ENCODE assay signal across 9 mouse cellular contexts in the genomic region with DNA sequence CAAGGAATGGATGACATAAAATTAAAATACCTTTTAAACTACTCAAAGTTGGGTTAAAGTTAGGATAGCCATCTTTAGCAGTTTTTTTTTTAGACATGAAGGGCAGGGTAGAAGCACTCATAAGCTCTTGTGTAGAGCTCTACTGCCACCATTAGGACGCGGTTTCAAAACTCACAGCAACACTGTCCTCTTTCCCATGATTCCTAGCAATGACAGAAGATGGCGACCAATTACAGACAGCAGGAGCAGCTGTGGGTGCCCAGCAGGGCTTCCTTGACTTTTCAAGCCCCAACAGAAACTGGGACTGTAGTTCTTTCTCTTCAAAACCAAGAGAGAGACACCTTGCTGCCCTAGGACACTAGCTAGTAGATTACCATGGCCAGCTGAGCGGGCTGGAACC.
DNase-seq lines count a peak whose midpoint lies in the region; ATAC-seq and TF ChIP-seq lines count a peak whose summit lies in the region.
"Had no signal": no experiment of that assay in that cellular context is flagged by ENCODE, and none has a peak within 500 bp of the region (broad histone marks: within the 10 kb centered on the region; RNA-seq: fewer than 3 reads in every experiment).

No protein-coding gene starts in this region.

- no peaks in the 10 kb centered on the region for H3K79me2 ChIP-seq in macrophage (ENCODE audit: inconsistent target)

- no peaks in the 10 kb centered on the region for H3K27me3 ChIP-seq in lung, embryonic 15.5 days
- no peaks in the 10 kb centered on the region for H3K27me3 ChIP-seq in forebrain, postnatal 0 days (ENCODE audit: insufficient read depth, low read length)
- no peaks in the 10 kb centered on the region for H3K27me3 ChIP-seq in intestine, embryonic 15.5 days (replicated peaks)

- no peak overlapping the region for H3K9ac ChIP-seq in lung, embryonic 15.5 days
- peak overlapping the region; percentile 45 for H3K9ac ChIP-seq in forebrain, postnatal 0 days
- no peak overlapping the region for H3K9ac ChIP-seq in intestine, embryonic 15.5 days

- H3K4me1 ChIP-seq in lung, embryonic 15.5 days, result no peaks in the 10 kb centered on the region
- H3K4me1 ChIP-seq in forebrain, postnatal 0 days (ENCODE audit: insufficient read depth), result no peaks in the 10 kb centered on the region
- H3K4me1 ChIP-seq in intestine, embryonic 15.5 days (replicated peaks), result no peaks in the 10 kb centered on the region

- no peaks in the 10 kb centered on the region for H3K36me3 ChIP-seq in lung, embryonic 15.5 days
- no peaks in the 10 kb centered on the region; the same call in 1 of the 2 replicates for H3K36me3 ChIP-seq in forebrain, postnatal 0 days (ENCODE audit: insufficient read depth)
- no peaks in the 10 kb centered on the region for H3K36me3 ChIP-seq in intestine, embryonic 15.5 days
- H3K36me3 ChIP-seq in macrophage (ENCODE audit: inconsistent target), result no peaks in the 10 kb centered on the region

- no peak for ATAC-seq in lung, embryonic 15.5 days (ENCODE audit: borderline replicate concordance, extremely low read depth, low FRiP score, low TSS enrichment)
- peak; percentile 42; the same call in 1 of the 2 replicates for ATAC-seq in common myeloid progenitor, adult 5-6 weeks (replicated peaks; ENCODE audit: low read depth, poor library complexity, severe bottlenecking)
- peak; percentile 70; the same call in 1 of the 2 replicates for ATAC-seq in forebrain, postnatal 0 days
- ATAC-seq in intestine, embryonic 15.5 days, result no peak

- DNase-seq in lung, postnatal 10 days, result no peak
- peak; percentile 77 for DNase-seq in forebrain, postnatal 0 days
- DNase-seq in testis, postnatal 14 days (ENCODE audit: low spot score), result no peak
- DNase-seq in thymus, postnatal 14 days, result no peak

- H3K27ac ChIP-seq in lung, embryonic 15.5 days, result 0 out of 2 replicates have a peak overlapping the region, but pooled peaks have one; percentile 33
- peak overlapping the region; percentile 75 for H3K27ac ChIP-seq in forebrain, postnatal 0 days (ENCODE audit: low read depth, low read length)
- H3K27ac ChIP-seq in intestine, embryonic 15.5 days, result no peak overlapping the region
- H3K27ac ChIP-seq in macrophage, result peak overlapping the region; percentile 69

- peak overlapping the region; percentile 42 for H3K4me2 ChIP-seq in lung, embryonic 15.5 days
- peak overlapping the region; percentile 38 for H3K4me2 ChIP-seq in forebrain, postnatal 0 days (ENCODE audit: low read depth)
- peak overlapping the region; percentile 33 for H3K4me2 ChIP-seq in intestine, embryonic 15.5 days (replicated peaks)

- no peaks in the 10 kb centered on the region for H3K9me3 ChIP-seq in lung, embryonic 15.5 days
- no peaks in the 10 kb centered on the region for H3K9me3 ChIP-seq in forebrain, postnatal 0 days (ENCODE audit: low read length)
- no peaks in the 10 kb centered on the region for H3K9me3 ChIP-seq in intestine, embryonic 15.5 days

- H3K4me3 ChIP-seq in lung, embryonic 15.5 days, result peak overlapping the region; percentile 25
- H3K4me3 ChIP-seq in forebrain, postnatal 0 days (ENCODE audit: low read depth, low read length), result peak overlapping the region; percentile 19; the same call in 1 of the 2 replicates
- H3K4me3 ChIP-seq in intestine, embryonic 15.5 days (replicated peaks), result peak overlapping the region; percentile 24
- H3K4me3 ChIP-seq in macrophage (ENCODE audit: inconsistent target), result peak overlapping the region; percentile 20; the same call in 1 of the 2 replicates
- H3K4me3 ChIP-seq: myocyte had no signal

- WGBS in lung, embryonic 15.5 days, result 63% methylated on average over 4 of the region's 4 CpGs
- 64% methylated on average over 4 of the region's 4 CpGs for WGBS in forebrain, postnatal 0 days
- WGBS in intestine, embryonic 15.5 days, result 59% methylated on average over 4 of the region's 4 CpGs
- WGBS in macrophage (ENCODE audit: missing documents), result 60% methylated on average over 4 of the region's 4 CpGs

- peak; percentile 47 for TF ChIP-seq CTCF in forebrain, postnatal 0 days (IDR thresholded peaks at IDR 0.05; ENCODE audit: low read depth)

Comparison
In these comparisons a context has a peak if more than half of its experiments do, and no peak if none do; other contexts are left out.
1. ATAC-seq: peak in common myeloid progenitor, adult 5-6 weeks (single experiment) and forebrain, postnatal 0 days (single experiment); none in lung, embryonic 15.5 days (single experiment) and intestine, embryonic 15.5 days (single experiment).
2. Peak in every context shown above with its lines, with median percentiles within 50 percentile points of each other: H3K4me2 ChIP-seq and H3K4me3 ChIP-seq.